Mouse (Mus musculus): ENCODE data around the gene Lpgat1. TPM values are rescaled to one million over a fixed set of nuclear protein-coding genes. Genes with fewer than 3 reads are reported as not detected.
A peak's percentile ranks its signal among the peaks of the same experiment; 100 is the strongest.

Lpgat1 gene
- polyA plus RNA-seq, 1 experiment from 2014 or later, result 32.2 TPM

- Histone ChIP-seq H3K27me3 (no peaks in the 10 kb centered on the region), H3K27ac (replicated peaks) (no peak overlapping the region), H3K4me3 (no peak overlapping the region), H3K36me3 (no peaks in the 10 kb centered on the region), H3K9ac (replicated peaks) (no peak overlapping the region), H3K4me2 (replicated peaks) (no peak overlapping the region), H3K9me3 (0 out of 2 replicates have a peak, but pooled peaks cover 4% of the 10 kb centered on the region), H3K4me1 (no peaks in the 10 kb centered on the region)
- WGBS, result 69% methylated on average over 8 of the region's 8 CpGs
- no peak for ATAC-seq (replicated peaks)
Observed at GRCm38 (mm10) chr1:191792991-191793390, 75.4 kb downstream of the Lpgat1 start.

- Histone ChIP-seq H3K9ac (replicated peaks) (no peak overlapping the region), H3K27ac (replicated peaks) (no peak overlapping the region), H3K27me3 (no peaks in the 10 kb centered on the region), H3K9me3 (0 out of 2 replicates have a peak, but pooled peaks cover 4% of the 10 kb centered on the region), H3K4me3 (no peak overlapping the region), H3K4me1 (no peaks in the 10 kb centered on the region), H3K4me2 (replicated peaks) (no peak overlapping the region), H3K36me3 (no peaks in the 10 kb centered on the region)
- 88% methylated on average over 7 of the region's 7 CpGs for WGBS
- no peak for ATAC-seq (replicated peaks)
Observed at GRCm38 (mm10) chr1:191793888-191794532, 76.4 kb downstream of the Lpgat1 start.

GRCm38 (mm10) chr1:191796238-191796896 lies 78.7 kb downstream of the Lpgat1 start:
- H3K4me1 ChIP-seq, result no peaks in the 10 kb centered on the region
- H3K9ac ChIP-seq (replicated peaks), result no peak overlapping the region
- 84% methylated on average over 4 of the region's 4 CpGs for WGBS
- no peak overlapping the region for H3K4me3 ChIP-seq
- no peak for ATAC-seq (replicated peaks)
- H3K4me2 ChIP-seq (replicated peaks), result no peak overlapping the region
- no peak overlapping the region for H3K27ac ChIP-seq (replicated peaks)
- H3K27me3 ChIP-seq, result no peaks in the 10 kb centered on the region
- H3K9me3 ChIP-seq, result no peaks in the 10 kb centered on the region
- H3K36me3 ChIP-seq, result no peaks in the 10 kb centered on the region

- H3K9ac ChIP-seq (replicated peaks), result no peak overlapping the region
- H3K9me3 ChIP-seq, result no peaks in the 10 kb centered on the region
- H3K4me1 ChIP-seq, result no peaks in the 10 kb centered on the region
- no peak overlapping the region for H3K27ac ChIP-seq (replicated peaks)
- ATAC-seq (replicated peaks), result no peak
- no peaks in the 10 kb centered on the region for H3K36me3 ChIP-seq
- no peaks in the 10 kb centered on the region for H3K27me3 ChIP-seq
- WGBS, result 55% methylated on average over 9 of the region's 9 CpGs
- no peak overlapping the region for H3K4me2 ChIP-seq (replicated peaks)
- H3K4me3 ChIP-seq, result no peak overlapping the region
Observed at GRCm38 (mm10) chr1:191802093-191802819, 84.6 kb downstream of the Lpgat1 start.

GRCm38 (mm10) chr1:191802820-191803655 lies 85.4 kb downstream of the Lpgat1 start:
- Histone ChIP-seq H3K36me3 (no peaks in the 10 kb centered on the region), H3K4me1 (no peaks in the 10 kb centered on the region), H3K27ac (replicated peaks) (no peak overlapping the region), H3K27me3 (no peaks in the 10 kb centered on the region), H3K4me2 (replicated peaks) (no peak overlapping the region), H3K9me3 (no peaks in the 10 kb centered on the region), H3K4me3 (no peak overlapping the region), H3K9ac (replicated peaks) (no peak overlapping the region)
- no peak for ATAC-seq (replicated peaks)
- WGBS, result 78% methylated on average over 10 of the region's 10 CpGs

- Histone ChIP-seq H3K9me3 (no peaks in the 10 kb centered on the region), H3K4me3 (no peak overlapping the region), H3K4me1 (peaks cover 11% of the 10 kb centered on the region), H3K27me3 (no peaks in the 10 kb centered on the region), H3K36me3 (no peaks in the 10 kb centered on the region), H3K27ac (replicated peaks) (no peak overlapping the region), H3K4me2 (replicated peaks) (no peak overlapping the region), H3K9ac (replicated peaks) (no peak overlapping the region)
- no peak for ATAC-seq (replicated peaks)
- 79% methylated on average over 5 of the region's 5 CpGs for WGBS
Observed at GRCm38 (mm10) chr1:191804747-191805146, 87.1 kb downstream of the Lpgat1 start.

- peaks cover 11% of the 10 kb centered on the region for H3K4me1 ChIP-seq
- H3K9me3 ChIP-seq, result no peaks in the 10 kb centered on the region
- no peaks in the 10 kb centered on the region for H3K36me3 ChIP-seq
- H3K9ac ChIP-seq (replicated peaks), result no peak overlapping the region
- no peak overlapping the region for H3K27ac ChIP-seq (replicated peaks)
- no peaks in the 10 kb centered on the region for H3K27me3 ChIP-seq
- 81% methylated on average over 6 of the region's 6 CpGs for WGBS
- H3K4me2 ChIP-seq (replicated peaks), result no peak overlapping the region
- no peak for ATAC-seq (replicated peaks)
- no peak overlapping the region for H3K4me3 ChIP-seq
Observed at GRCm38 (mm10) chr1:191805788-191806187, 88.2 kb downstream of the Lpgat1 start.

- H3K27me3 ChIP-seq, result no peaks in the 10 kb centered on the region
- no peak overlapping the region for H3K27ac ChIP-seq (replicated peaks)
- no peaks in the 10 kb centered on the region for H3K36me3 ChIP-seq
- H3K4me2 ChIP-seq (replicated peaks), result no peak overlapping the region
- ATAC-seq (replicated peaks), result no peak
- 96% methylated on average over 4 of the region's 4 CpGs for WGBS
- H3K4me1 ChIP-seq, result peaks cover 11% of the 10 kb centered on the region
- no peak overlapping the region for H3K9ac ChIP-seq (replicated peaks)
- no peaks in the 10 kb centered on the region for H3K9me3 ChIP-seq
- H3K4me3 ChIP-seq, result no peak overlapping the region
Observed at GRCm38 (mm10) chr1:191806740-191807139, 89.1 kb downstream of the Lpgat1 start.

GRCm38 (mm10) chr1:191807979-191808378 lies 90.3 kb downstream of the Lpgat1 start:
- no peak overlapping the region for H3K4me3 ChIP-seq
- H3K9me3 ChIP-seq, result no peaks in the 10 kb centered on the region
- H3K36me3 ChIP-seq, result no peaks in the 10 kb centered on the region
- no peak for ATAC-seq (replicated peaks)
- H3K27me3 ChIP-seq, result no peaks in the 10 kb centered on the region
- H3K4me2 ChIP-seq (replicated peaks), result no peak overlapping the region
- no peak overlapping the region for H3K27ac ChIP-seq (replicated peaks)
- 93% methylated on average over 7 of the region's 7 CpGs for WGBS
- H3K4me1 ChIP-seq, result peaks cover 11% of the 10 kb centered on the region
- H3K9ac ChIP-seq (replicated peaks), result no peak overlapping the region

GRCm38 (mm10) chr1:191808688-191809223 lies 91.1 kb downstream of the Lpgat1 start:
- Histone ChIP-seq H3K9ac (replicated peaks) (no peak overlapping the region), H3K36me3 (no peaks in the 10 kb centered on the region), H3K4me1 (peaks cover 11% of the 10 kb centered on the region), H3K4me2 (replicated peaks) (no peak overlapping the region), H3K4me3 (no peak overlapping the region), H3K27me3 (no peaks in the 10 kb centered on the region), H3K9me3 (no peaks in the 10 kb centered on the region), H3K27ac (replicated peaks) (peak overlapping the region; percentile 69)
- whole genome bisulfite sequencing, result 31% methylated on average over 12 of the region's 12 CpGs
- ATAC-seq (replicated peaks), result peak; percentile 95

- H3K9ac ChIP-seq (replicated peaks), result no peak overlapping the region
- H3K9me3 ChIP-seq, result no peaks in the 10 kb centered on the region
- ATAC-seq (replicated peaks), result no peak
- no peaks in the 10 kb centered on the region for H3K36me3 ChIP-seq
- no peak overlapping the region for H3K4me3 ChIP-seq
- no peak overlapping the region for H3K27ac ChIP-seq (replicated peaks)
- H3K27me3 ChIP-seq, result no peaks in the 10 kb centered on the region
- no peak overlapping the region for H3K4me2 ChIP-seq (replicated peaks)
- 87% methylated on average over 12 of the region's 12 CpGs for WGBS
- peaks cover 11% of the 10 kb centered on the region for H3K4me1 ChIP-seq
Observed at GRCm38 (mm10) chr1:191811774-191812173, 94.1 kb downstream of the Lpgat1 start.
